Mouse (Mus musculus) bone marrow, adult 2 months (tissue): Measurements from ENCODE around the gene Il2rg.

Experiments
- CTCF ChIP-seq: fragments of 200-500 bp; IDR thresholded peaks from 2 replicates; pipeline ENCODE4 v1.5.1; 2011; ENCODE audit warnings: low read length, control low read depth; ENCODE audit not compliant: control insufficient read depth, insufficient read depth
- POLR2A ChIP-seq: fragments of 200-500 bp; IDR thresholded peaks from 2 replicates; pipeline ENCODE4 v1.6.1; 2011; ENCODE audit warnings: low read depth, mild to moderate bottlenecking, control low read depth, low read length, borderline replicate concordance; ENCODE audit not compliant: control insufficient read depth

DNA sequence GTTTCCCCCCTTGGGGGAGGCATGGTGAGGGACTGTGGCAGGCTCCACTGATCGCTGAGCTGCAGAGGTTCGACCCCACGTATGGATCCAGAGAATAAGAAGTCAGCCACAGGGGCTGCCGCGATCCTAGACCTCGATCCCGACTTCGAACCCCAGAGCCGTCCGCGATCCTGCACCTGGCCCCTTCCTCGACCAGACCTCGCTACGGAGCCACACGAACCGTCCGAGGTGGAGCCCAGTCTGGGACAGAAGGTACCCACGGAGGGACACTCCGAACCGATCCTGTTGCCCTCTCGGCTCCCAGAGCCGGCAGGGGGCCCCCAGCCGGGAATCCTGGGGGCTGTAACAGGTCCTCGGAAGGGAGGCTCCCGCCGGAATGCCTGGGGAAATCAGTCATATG, 13.3 kb downstream of the Il2rg start:
- TF ChIP-seq CTCF (no peak), POLR2A (no peak)
